Mouse (Mus musculus): ENCODE results near the gene Abtb2. TPM values are rescaled to one million over a fixed set of nuclear protein-coding genes. Genes with fewer than 3 reads are reported as not detected.

The Abtb2 gene
- polyA plus RNA-seq, 1 experiment from 2014 or later: 9.7 TPM

GRCm38 (mm10) chr2:103743988-103744387, 177.9 kb downstream of the Abtb2 start:
- ATAC-seq (replicated peaks; ENCODE audit: insufficient number of reproducible peaks, low FRiP score, low TSS enrichment, low read depth) (no peak), DNase-seq (ENCODE audit: low spot score) (peak; percentile 81)
- Histone ChIP-seq H3K4me3 (ENCODE audit: low read depth, low read length) (no peak overlapping the region), H3K4me2 (ENCODE audit: low read depth, low read length) (no peak overlapping the region), H3K9ac (replicated peaks; ENCODE audit: low read length) (no peak overlapping the region), H3K4me1 (ENCODE audit: control insufficient read depth, insufficient read depth, low read length) (no peaks in the 10 kb centered on the region), H3K27me3 (ENCODE audit: control insufficient read depth, insufficient read depth, low read length) (no peaks in the 10 kb centered on the region), H3K9me3 (replicated peaks; ENCODE audit: control insufficient read depth, low read length) (no peaks in the 10 kb centered on the region), H3K27ac (replicated peaks; ENCODE audit: low read depth, low read length) (no peak overlapping the region), H3K36me3 (replicated peaks; ENCODE audit: control insufficient read depth, insufficient read depth, low read depth, low read length) (no peaks in the 10 kb centered on the region)
- 84% methylated on average over 7 of the region's 7 CpGs for WGBS

- Histone ChIP-seq H3K9ac (replicated peaks; ENCODE audit: low read length) (no peak overlapping the region), H3K27me3 (ENCODE audit: control insufficient read depth, insufficient read depth, low read length) (no peaks in the 10 kb centered on the region), H3K27ac (replicated peaks; ENCODE audit: low read depth, low read length) (no peak overlapping the region), H3K4me2 (ENCODE audit: low read depth, low read length) (no peak overlapping the region), H3K4me1 (ENCODE audit: control insufficient read depth, insufficient read depth, low read length) (no peaks in the 10 kb centered on the region), H3K9me3 (replicated peaks; ENCODE audit: control insufficient read depth, low read length) (no peaks in the 10 kb centered on the region), H3K4me3 (ENCODE audit: low read depth, low read length) (no peak overlapping the region), H3K36me3 (replicated peaks; ENCODE audit: control insufficient read depth, insufficient read depth, low read depth, low read length) (no peaks in the 10 kb centered on the region)
- WGBS: 88% methylated on average over 5 of the region's 5 CpGs
- no peak for DNase-seq (ENCODE audit: low spot score)
- no peak for ATAC-seq (replicated peaks; ENCODE audit: insufficient number of reproducible peaks, low FRiP score, low TSS enrichment, low read depth)
Observed at GRCm38 (mm10) chr2:103745481-103745880, 179.4 kb downstream of the Abtb2 start.

GRCm38 (mm10) chr2:103746096-103746495, 180.0 kb downstream of the Abtb2 start:
- Histone ChIP-seq H3K27ac (replicated peaks; ENCODE audit: low read depth, low read length) (no peak overlapping the region), H3K4me3 (ENCODE audit: low read depth, low read length) (no peak overlapping the region), H3K27me3 (ENCODE audit: control insufficient read depth, insufficient read depth, low read length) (no peaks in the 10 kb centered on the region), H3K4me1 (ENCODE audit: control insufficient read depth, insufficient read depth, low read length) (no peaks in the 10 kb centered on the region), H3K4me2 (ENCODE audit: low read depth, low read length) (no peak overlapping the region), H3K9me3 (replicated peaks; ENCODE audit: control insufficient read depth, low read length) (no peaks in the 10 kb centered on the region), H3K36me3 (replicated peaks; ENCODE audit: control insufficient read depth, insufficient read depth, low read depth, low read length) (no peaks in the 10 kb centered on the region; the same call in 1 of the 2 replicates), H3K9ac (replicated peaks; ENCODE audit: low read length) (no peak overlapping the region)
- no peak for DNase-seq (ENCODE audit: low spot score)
- 83% methylated on average over 2 of the region's 2 CpGs for WGBS
- ATAC-seq (replicated peaks; ENCODE audit: insufficient number of reproducible peaks, low FRiP score, low TSS enrichment, low read depth): no peak

GRCm38 (mm10) chr2:103746761-103747160, 180.7 kb downstream of the Abtb2 start:
- Histone ChIP-seq H3K36me3 (replicated peaks; ENCODE audit: control insufficient read depth, insufficient read depth, low read depth, low read length) (no peaks in the 10 kb centered on the region; the same call in 1 of the 2 replicates), H3K9ac (replicated peaks; ENCODE audit: low read length) (no peak overlapping the region), H3K4me1 (ENCODE audit: control insufficient read depth, insufficient read depth, low read length) (no peaks in the 10 kb centered on the region), H3K4me3 (ENCODE audit: low read depth, low read length) (no peak overlapping the region), H3K9me3 (replicated peaks; ENCODE audit: control insufficient read depth, low read length) (no peaks in the 10 kb centered on the region), H3K27ac (replicated peaks; ENCODE audit: low read depth, low read length) (no peak overlapping the region), H3K4me2 (ENCODE audit: low read depth, low read length) (no peak overlapping the region), H3K27me3 (ENCODE audit: control insufficient read depth, insufficient read depth, low read length) (no peaks in the 10 kb centered on the region)
- DNase-seq (ENCODE audit: low spot score) (no peak), ATAC-seq (replicated peaks; ENCODE audit: insufficient number of reproducible peaks, low FRiP score, low TSS enrichment, low read depth) (no peak)
- WGBS: 84% methylated on average over 2 of the region's 2 CpGs

- no peak for ATAC-seq (replicated peaks; ENCODE audit: insufficient number of reproducible peaks, low FRiP score, low TSS enrichment, low read depth)
- Histone ChIP-seq H3K4me3 (ENCODE audit: low read depth, low read length) (no peak overlapping the region), H3K36me3 (replicated peaks; ENCODE audit: control insufficient read depth, insufficient read depth, low read depth, low read length) (peaks cover 5% of the 10 kb centered on the region), H3K9ac (replicated peaks; ENCODE audit: low read length) (no peak overlapping the region), H3K4me1 (ENCODE audit: control insufficient read depth, insufficient read depth, low read length) (no peaks in the 10 kb centered on the region), H3K9me3 (replicated peaks; ENCODE audit: control insufficient read depth, low read length) (no peaks in the 10 kb centered on the region), H3K27me3 (ENCODE audit: control insufficient read depth, insufficient read depth, low read length) (no peaks in the 10 kb centered on the region), H3K27ac (replicated peaks; ENCODE audit: low read depth, low read length) (no peak overlapping the region), H3K4me2 (ENCODE audit: low read depth, low read length) (no peak overlapping the region)
- 89% methylated on average over 9 of the region's 9 CpGs for WGBS
- DNase-seq (ENCODE audit: low spot score): no peak
Observed at GRCm38 (mm10) chr2:103747891-103748290, 181.8 kb downstream of the Abtb2 start.

GRCm38 (mm10) chr2:103749091-103749490, 183.0 kb downstream of the Abtb2 start:
- H3K4me1 ChIP-seq (ENCODE audit: control insufficient read depth, insufficient read depth, low read length): no peaks in the 10 kb centered on the region
- H3K9me3 ChIP-seq (replicated peaks; ENCODE audit: control insufficient read depth, low read length): no peaks in the 10 kb centered on the region
- 86% methylated on average over 3 of the region's 3 CpGs for WGBS
- H3K27ac ChIP-seq (replicated peaks; ENCODE audit: low read depth, low read length): no peak overlapping the region
- no peaks in the 10 kb centered on the region for H3K27me3 ChIP-seq (ENCODE audit: control insufficient read depth, insufficient read depth, low read length)
- DNase-seq (ENCODE audit: low spot score) (no peak), ATAC-seq (replicated peaks; ENCODE audit: insufficient number of reproducible peaks, low FRiP score, low TSS enrichment, low read depth) (no peak)
- no peak overlapping the region for H3K9ac ChIP-seq (replicated peaks; ENCODE audit: low read length)
- no peak overlapping the region for H3K4me3 ChIP-seq (ENCODE audit: low read depth, low read length)
- no peak overlapping the region for H3K4me2 ChIP-seq (ENCODE audit: low read depth, low read length)
- peaks cover 10% of the 10 kb centered on the region for H3K36me3 ChIP-seq (replicated peaks; ENCODE audit: control insufficient read depth, insufficient read depth, low read depth, low read length)

GRCm38 (mm10) chr2:103751771-103752170, 185.7 kb downstream of the Abtb2 start:
- no peak overlapping the region for H3K4me3 ChIP-seq (ENCODE audit: low read depth, low read length)
- ATAC-seq (replicated peaks; ENCODE audit: insufficient number of reproducible peaks, low FRiP score, low TSS enrichment, low read depth) (no peak), DNase-seq (ENCODE audit: low spot score) (no peak)
- no peaks in the 10 kb centered on the region for H3K9me3 ChIP-seq (replicated peaks; ENCODE audit: control insufficient read depth, low read length)
- 88% methylated on average over 6 of the region's 6 CpGs for WGBS
- H3K27me3 ChIP-seq (ENCODE audit: control insufficient read depth, insufficient read depth, low read length): no peaks in the 10 kb centered on the region
- no peak overlapping the region for H3K4me2 ChIP-seq (ENCODE audit: low read depth, low read length)
- H3K9ac ChIP-seq (replicated peaks; ENCODE audit: low read length): no peak overlapping the region
- no peak overlapping the region for H3K27ac ChIP-seq (replicated peaks; ENCODE audit: low read depth, low read length)
- H3K36me3 ChIP-seq (replicated peaks; ENCODE audit: control insufficient read depth, insufficient read depth, low read depth, low read length): peaks cover 10% of the 10 kb centered on the region
- H3K4me1 ChIP-seq (ENCODE audit: control insufficient read depth, insufficient read depth, low read length): no peaks in the 10 kb centered on the region

GRCm38 (mm10) chr2:103754614-103755013, 188.5 kb downstream of the Abtb2 start:
- Histone ChIP-seq H3K27me3 (ENCODE audit: control insufficient read depth, insufficient read depth, low read length) (no peaks in the 10 kb centered on the region), H3K4me1 (ENCODE audit: control insufficient read depth, insufficient read depth, low read length) (no peaks in the 10 kb centered on the region), H3K4me2 (ENCODE audit: low read depth, low read length) (no peak overlapping the region), H3K9ac (replicated peaks; ENCODE audit: low read length) (no peak overlapping the region), H3K4me3 (ENCODE audit: low read depth, low read length) (no peak overlapping the region), H3K36me3 (replicated peaks; ENCODE audit: control insufficient read depth, insufficient read depth, low read depth, low read length) (peaks cover 10% of the 10 kb centered on the region), H3K9me3 (replicated peaks; ENCODE audit: control insufficient read depth, low read length) (no peaks in the 10 kb centered on the region), H3K27ac (replicated peaks; ENCODE audit: low read depth, low read length) (no peak overlapping the region)
- ATAC-seq (replicated peaks; ENCODE audit: insufficient number of reproducible peaks, low FRiP score, low TSS enrichment, low read depth): no peak
- WGBS: 89% methylated on average over 3 of the region's 3 CpGs
- no peak for DNase-seq (ENCODE audit: low spot score)

Data from embryonic facial prominence, embryonic 11.5 days (tissue).